In genomic region chr1:60470541-60470940, GRCm38 (mm10) we compare ENCODE assay signal across 21 mouse cellular contexts.
"Had no signal": no experiment of that assay in that cellular context is flagged by ENCODE, and none has a peak within 500 bp of the region (broad histone marks: within the 10 kb centered on the region; RNA-seq: fewer than 3 reads in every experiment).

No protein-coding gene starts in this region.

- ATAC-seq: intestine, embryonic 15.5 days; lung, postnatal 0 days; midbrain, embryonic 13.5 days; midbrain, embryonic 16.5 days had no signal

- DNase-seq: kidney, adult 11 months; kidney, adult 8-10 months; kidney, postnatal 10 days; kidney, postnatal 36 days; layer of hippocampus, adult 9-11 months; liver, embryonic 13.5 days; lung, embryonic 14.5 days; retina, postnatal 1 day; right cerebral cortex, postnatal 25 days; spleen, adult 18-20 months had no signal

- H3K27ac ChIP-seq: intestine, embryonic 15.5 days; kidney, embryonic 15.5 days; left cerebral cortex, adult 2 months; liver, embryonic 13.5 days; macrophage; midbrain, embryonic 10.5 days; midbrain, embryonic 13.5 days; neural tube, embryonic 13.5 days; stomach, embryonic 15.5 days had no signal

- H3K4me3 ChIP-seq: intestine, embryonic 15.5 days; kidney, embryonic 15.5 days; left cerebral cortex, adult 2 months; liver, embryonic 13.5 days; midbrain, embryonic 10.5 days; midbrain, embryonic 13.5 days; myocyte; neural tube, embryonic 13.5 days; stomach, embryonic 15.5 days had no signal
